Mouse (Mus musculus): Measurements from ENCODE around the gene Ccdc142. TPM values are rescaled to one million over a fixed set of nuclear protein-coding genes. Genes with fewer than 3 reads are reported as not detected.

Gene Ccdc142
- polyA plus RNA-seq, 1 experiment, result 1.2 TPM

DNA sequence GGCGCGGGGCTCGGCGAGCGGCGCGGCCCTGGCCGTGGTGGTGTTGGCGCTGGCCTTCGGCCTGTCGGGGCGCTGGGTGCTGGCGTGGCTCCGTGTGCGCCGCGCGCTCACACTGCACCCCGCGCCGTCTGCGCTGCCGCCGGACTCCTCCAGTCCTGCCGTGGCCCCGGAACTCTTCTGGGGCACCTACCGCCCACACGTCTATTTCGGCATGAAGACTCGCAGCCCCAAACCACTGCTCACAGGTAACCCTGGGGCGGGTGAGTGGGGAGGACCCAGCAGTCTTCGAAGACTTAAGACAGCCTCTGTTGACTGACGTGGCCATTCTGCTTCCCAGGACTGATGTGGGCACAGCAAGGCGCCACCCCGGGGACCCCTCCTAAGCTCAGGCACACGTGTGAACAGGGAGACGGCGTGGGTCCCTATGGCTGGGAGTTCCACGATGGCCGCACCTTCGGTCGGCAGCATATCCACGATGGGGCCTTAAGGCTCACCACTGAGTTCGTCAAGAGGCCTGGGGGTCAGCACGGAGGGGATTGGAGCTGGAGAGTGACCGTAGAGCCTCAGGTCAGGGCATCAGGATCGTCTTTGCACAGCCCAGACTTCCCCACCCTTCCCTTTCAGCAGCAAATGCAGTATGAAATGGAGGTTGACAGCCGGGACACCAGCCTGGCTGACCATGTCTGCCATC lies 14.4 kb downstream of the Ccdc142 start:
- TF ChIP-seq REST (IDR thresholded peaks at IDR 0.05; ENCODE audit: insufficient read depth, insufficient read length) (no peak), CEBPB (IDR thresholded peaks at IDR 0.05; ENCODE audit: insufficient read depth, poor library complexity, severe bottlenecking) (no peak), TCF12 (IDR thresholded peaks at IDR 0.05; ENCODE audit: insufficient read depth, poor library complexity, severe bottlenecking) (no peak), MYOG (IDR thresholded peaks at IDR 0.05; ENCODE audit: control insufficient read depth in 1 of 3, insufficient read depth in 1 of 3, insufficient read length in 2 of 3, low read depth in 2 of 3) (no peak), SRF (IDR thresholded peaks at IDR 0.05; ENCODE audit: control insufficient read depth, insufficient read length, low read depth) (no peak), E2F4 (IDR thresholded peaks at IDR 0.05; ENCODE audit: insufficient read depth) (no peak), USF1 (IDR thresholded peaks at IDR 0.05; ENCODE audit: low read depth) (no peak), POLR2AphosphoS2 (IDR thresholded peaks at IDR 0.05; ENCODE audit: insufficient read length, low read depth) (no peak), POLR2A (IDR thresholded peaks at IDR 0.05; ENCODE audit: insufficient read length, low read depth) (no peak)
- Histone ChIP-seq H3K4me2 (ENCODE audit: low read depth) (peak overlapping the region; percentile 88), H3K27me3 (ENCODE audit: control insufficient read depth, insufficient read depth, insufficient read length) (no peaks in the 10 kb centered on the region), H3ac (ENCODE audit: control insufficient read depth, insufficient read length) (peak overlapping the region; percentile 90), H3K79me2 (ENCODE audit: control insufficient read depth, insufficient read depth) (peaks cover 20% of the 10 kb centered on the region), H3K4me3 (peak overlapping the region; percentile 75), H3K36me3 (ENCODE audit: control insufficient read depth, insufficient read depth) (no peaks in the 10 kb centered on the region)

DNA sequence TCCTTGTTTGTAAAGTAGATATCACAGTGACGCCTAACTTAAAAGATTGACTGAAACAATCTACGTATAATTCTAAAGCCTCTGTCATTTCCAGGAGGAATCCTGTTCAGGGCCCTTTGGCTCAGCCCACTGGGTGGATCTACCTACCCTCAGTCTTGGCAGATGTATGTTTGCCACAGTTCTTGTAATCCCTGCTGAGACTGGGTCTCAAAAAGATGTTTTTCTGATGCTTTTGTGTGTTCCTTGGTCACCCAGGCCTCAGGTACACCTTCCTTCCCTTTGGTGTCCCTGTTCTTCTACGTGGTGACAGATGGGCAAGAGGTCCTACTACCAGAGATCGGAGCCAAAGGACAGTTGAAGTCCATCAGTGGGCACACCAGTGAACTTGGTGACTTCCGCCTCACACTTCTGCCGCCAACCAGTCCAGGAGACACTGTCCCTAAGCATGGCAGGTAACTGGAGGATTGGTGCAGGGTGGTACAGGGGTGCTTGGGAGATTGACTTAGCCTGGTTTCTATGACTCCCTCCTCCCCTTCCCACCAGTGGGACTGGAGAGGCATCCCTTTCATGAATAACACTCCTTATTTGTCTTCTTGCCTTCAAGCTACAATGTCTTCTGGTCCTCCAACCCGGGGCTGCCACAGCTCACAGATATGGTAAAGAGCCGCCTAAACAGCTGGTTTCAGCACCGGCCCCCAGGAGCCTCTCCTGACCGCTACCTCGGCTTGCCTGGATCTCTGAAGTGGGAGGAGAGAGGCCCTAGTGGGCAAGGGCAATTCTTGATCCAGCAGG lies 15.2 kb downstream of the Ccdc142 start:
- Histone ChIP-seq H3ac (ENCODE audit: control insufficient read depth, insufficient read length) (peak overlapping the region; percentile 90), H3K4me3 (peak overlapping the region; percentile 75), H3K79me2 (ENCODE audit: control insufficient read depth, insufficient read depth) (peaks cover 21% of the 10 kb centered on the region), H3K4me2 (ENCODE audit: low read depth) (peak overlapping the region; percentile 88), H3K36me3 (ENCODE audit: control insufficient read depth, insufficient read depth) (no peaks in the 10 kb centered on the region), H3K27me3 (ENCODE audit: control insufficient read depth, insufficient read depth, insufficient read length) (no peaks in the 10 kb centered on the region)
- TF ChIP-seq POLR2AphosphoS2 (IDR thresholded peaks at IDR 0.05; ENCODE audit: insufficient read length, low read depth) (peak; percentile 28), CEBPB (IDR thresholded peaks at IDR 0.05; ENCODE audit: insufficient read depth, poor library complexity, severe bottlenecking) (no peak), SRF (IDR thresholded peaks at IDR 0.05; ENCODE audit: control insufficient read depth, insufficient read length, low read depth) (no peak), TCF12 (IDR thresholded peaks at IDR 0.05; ENCODE audit: insufficient read depth, poor library complexity, severe bottlenecking) (no peak), POLR2A (IDR thresholded peaks at IDR 0.05; ENCODE audit: insufficient read length, low read depth) (no peak), REST (IDR thresholded peaks at IDR 0.05; ENCODE audit: insufficient read depth, insufficient read length) (no peak)

DNA sequence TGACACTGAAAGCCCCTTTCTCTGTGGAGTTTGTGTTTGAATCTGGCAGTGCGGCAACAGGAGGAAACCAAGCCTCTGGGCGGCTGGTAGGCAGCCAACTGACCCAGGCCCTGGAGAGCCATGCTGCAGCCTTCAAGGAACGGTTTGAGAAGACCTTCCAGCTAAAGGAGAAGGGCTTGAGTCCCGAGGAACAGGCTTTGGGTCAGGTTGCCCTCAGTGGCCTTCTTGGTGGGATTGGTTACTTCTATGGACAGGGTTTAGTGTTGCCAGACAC lies 15.7 kb downstream of the Ccdc142 start:
- H3ac ChIP-seq (ENCODE audit: control insufficient read depth, insufficient read length), result no peak overlapping the region
- no peak for TF ChIP-seq POLR2A (IDR thresholded peaks at IDR 0.05; ENCODE audit: insufficient read length, low read depth)
- TF ChIP-seq MAX (IDR thresholded peaks at IDR 0.05; ENCODE audit: low read depth), result no peak
- no peak for TF ChIP-seq E2F4 (IDR thresholded peaks at IDR 0.05; ENCODE audit: insufficient read depth)
- no peak for TF ChIP-seq TCF3 (IDR thresholded peaks at IDR 0.05; ENCODE audit: insufficient read length, low read depth)
- TF ChIP-seq SRF (IDR thresholded peaks at IDR 0.05; ENCODE audit: control insufficient read depth, insufficient read length, low read depth), result no peak
- TF ChIP-seq MYOD1 (IDR thresholded peaks at IDR 0.05; ENCODE audit: control insufficient read depth in 1 of 3, insufficient read length in 2 of 3, low read depth in 2 of 3), result no peak
- TF ChIP-seq TCF12 (IDR thresholded peaks at IDR 0.05; ENCODE audit: insufficient read depth, poor library complexity, severe bottlenecking), result no peak
- no peak for TF ChIP-seq REST (IDR thresholded peaks at IDR 0.05; ENCODE audit: insufficient read depth, insufficient read length)
- no peak for TF ChIP-seq MYOG (IDR thresholded peaks at IDR 0.05; ENCODE audit: control insufficient read depth in 1 of 3, insufficient read depth in 1 of 3, insufficient read length in 2 of 3, low read depth in 2 of 3)
- no peak for TF ChIP-seq POLR2AphosphoS2 (IDR thresholded peaks at IDR 0.05; ENCODE audit: insufficient read length, low read depth)
- TF ChIP-seq CEBPB (IDR thresholded peaks at IDR 0.05; ENCODE audit: insufficient read depth, poor library complexity, severe bottlenecking), result no peak
- no peak for TF ChIP-seq USF1 (IDR thresholded peaks at IDR 0.05; ENCODE audit: low read depth)
- peaks cover 21% of the 10 kb centered on the region for H3K79me2 ChIP-seq (ENCODE audit: control insufficient read depth, insufficient read depth)
- no peaks in the 10 kb centered on the region for H3K36me3 ChIP-seq (ENCODE audit: control insufficient read depth, insufficient read depth)
- no peaks in the 10 kb centered on the region for H3K27me3 ChIP-seq (ENCODE audit: control insufficient read depth, insufficient read depth, insufficient read length)
- H3K4me2 ChIP-seq (ENCODE audit: low read depth), result no peak overlapping the region
- H3K4me3 ChIP-seq, result no peak overlapping the region

DNA sequence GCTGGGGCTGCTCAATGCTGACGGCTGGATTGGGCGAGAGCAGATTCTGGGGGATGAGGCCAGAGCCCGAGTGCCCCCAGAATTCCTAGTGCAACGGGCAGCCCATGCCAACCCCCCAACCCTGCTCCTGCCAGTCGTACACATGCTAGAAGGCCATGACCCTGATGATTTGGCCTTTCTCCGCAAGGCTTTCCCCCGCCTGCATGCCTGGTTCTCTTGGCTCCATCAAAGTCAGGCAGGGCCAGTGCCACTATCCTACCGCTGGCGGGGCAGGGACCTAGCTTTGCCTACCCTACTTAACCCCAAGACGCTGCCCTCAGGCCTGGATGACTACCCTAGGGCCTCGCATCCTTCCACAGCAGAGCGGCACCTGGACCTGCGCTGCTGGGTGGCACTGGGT lies 16.2 kb downstream of the Ccdc142 start:
- TF ChIP-seq E2F4 (IDR thresholded peaks at IDR 0.05; ENCODE audit: insufficient read depth) (no peak), POLR2AphosphoS2 (IDR thresholded peaks at IDR 0.05; ENCODE audit: insufficient read length, low read depth) (peak; percentile 62)
- H3K36me3 ChIP-seq (ENCODE audit: control insufficient read depth, insufficient read depth), result no peaks in the 10 kb centered on the region
- no peak overlapping the region for H3K4me3 ChIP-seq
- no peak overlapping the region for H3K4me2 ChIP-seq (ENCODE audit: low read depth)
- H3ac ChIP-seq (ENCODE audit: control insufficient read depth, insufficient read length), result no peak overlapping the region
- H3K79me2 ChIP-seq (ENCODE audit: control insufficient read depth, insufficient read depth), result peaks cover 24% of the 10 kb centered on the region
- H3K27me3 ChIP-seq (ENCODE audit: control insufficient read depth, insufficient read depth, insufficient read length), result no peaks in the 10 kb centered on the region

DNA sequence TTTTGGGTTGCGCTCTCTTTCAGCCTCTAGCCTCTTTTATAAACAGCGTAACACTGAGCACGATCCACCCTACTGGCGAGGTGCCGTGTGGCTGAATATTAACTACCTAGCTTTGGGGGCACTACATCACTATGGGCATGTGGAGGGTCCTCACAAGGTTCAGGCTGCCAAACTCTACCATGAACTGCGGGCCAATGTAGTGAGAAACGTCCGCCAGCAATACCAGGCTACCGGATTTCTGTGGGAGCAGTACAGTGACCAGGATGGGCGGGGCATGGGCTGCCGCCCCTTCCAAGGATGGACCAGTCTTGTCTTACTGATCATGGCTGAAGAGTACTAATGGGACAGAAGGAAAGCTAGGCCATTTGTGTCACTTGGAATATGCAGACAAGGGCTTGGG lies 17.0 kb downstream of the Ccdc142 start:
- Histone ChIP-seq H3ac (ENCODE audit: control insufficient read depth, insufficient read length) (no peak overlapping the region), H3K4me3 (no peak overlapping the region), H3K36me3 (ENCODE audit: control insufficient read depth, insufficient read depth) (no peaks in the 10 kb centered on the region), H3K79me2 (ENCODE audit: control insufficient read depth, insufficient read depth) (peaks cover 27% of the 10 kb centered on the region), H3K4me2 (ENCODE audit: low read depth) (no peak overlapping the region), H3K27me3 (ENCODE audit: control insufficient read depth, insufficient read depth, insufficient read length) (no peaks in the 10 kb centered on the region)
- TF ChIP-seq MYOD1 (IDR thresholded peaks at IDR 0.05; ENCODE audit: control insufficient read depth in 1 of 3, insufficient read length in 2 of 3, low read depth in 2 of 3) (no peak), SRF (IDR thresholded peaks at IDR 0.05; ENCODE audit: control insufficient read depth, insufficient read length, low read depth) (no peak), MYOG (IDR thresholded peaks at IDR 0.05; ENCODE audit: control insufficient read depth in 1 of 3, insufficient read depth in 1 of 3, insufficient read length in 2 of 3, low read depth in 2 of 3) (no peak), USF1 (IDR thresholded peaks at IDR 0.05; ENCODE audit: low read depth) (no peak), CEBPB (IDR thresholded peaks at IDR 0.05; ENCODE audit: insufficient read depth, poor library complexity, severe bottlenecking) (no peak), POLR2A (IDR thresholded peaks at IDR 0.05; ENCODE audit: insufficient read length, low read depth) (peak; percentile 19), MAX (IDR thresholded peaks at IDR 0.05; ENCODE audit: low read depth) (no peak), E2F4 (IDR thresholded peaks at IDR 0.05; ENCODE audit: insufficient read depth) (no peak), POLR2AphosphoS2 (IDR thresholded peaks at IDR 0.05; ENCODE audit: insufficient read length, low read depth) (peak; percentile 54), REST (IDR thresholded peaks at IDR 0.05; ENCODE audit: insufficient read depth, insufficient read length) (no peak), TCF3 (IDR thresholded peaks at IDR 0.05; ENCODE audit: insufficient read length, low read depth) (no peak), TCF12 (IDR thresholded peaks at IDR 0.05; ENCODE audit: insufficient read depth, poor library complexity, severe bottlenecking) (no peak)
